In genomic region chr2:71366618-71367124, GRCm38 (mm10) we compare ENCODE assay signal across 8 mouse cellular contexts. TPM values are rescaled to one million over a fixed set of nuclear protein-coding genes. Genes with fewer than 3 reads are reported as not detected.
DNase-seq lines count a peak whose midpoint lies in the region; ATAC-seq and TF ChIP-seq lines count a peak whose summit lies in the region.

No protein-coding gene starts in this region.

- H3K27ac ChIP-seq in kidney, embryonic 16.5 days (ENCODE audit: low read length), result peak overlapping the region; percentile 87; the same call in 1 of the 2 replicates
- H3K27ac ChIP-seq in heart, embryonic 15.5 days, result peak overlapping the region; percentile 94
- H3K27ac ChIP-seq in liver, embryonic 16.5 days (ENCODE audit: low read length), result peak overlapping the region; percentile 93
- H3K27ac ChIP-seq in stomach, postnatal 0 days (replicated peaks), result no peak overlapping the region; the same call in 1 of the 2 replicates

- 0 out of 2 replicates have a peak, but pooled peaks cover 5% of the 10 kb centered on the region for H3K36me3 ChIP-seq in kidney, embryonic 16.5 days (ENCODE audit: insufficient read depth, low read length)
- no peaks in the 10 kb centered on the region; the same call in 1 of the 2 replicates for H3K36me3 ChIP-seq in heart, embryonic 15.5 days
- H3K36me3 ChIP-seq in liver, embryonic 16.5 days (ENCODE audit: control insufficient read depth, insufficient read depth), result no peaks in the 10 kb centered on the region
- no peaks in the 10 kb centered on the region for H3K36me3 ChIP-seq in stomach, postnatal 0 days (ENCODE audit: control insufficient read depth, insufficient read depth, low read length)

- TF ChIP-seq CTCF in stomach, postnatal 0 days (IDR thresholded peaks at IDR 0.05; ENCODE audit: low read depth), result no peak

- H3K9me3 ChIP-seq in kidney, embryonic 16.5 days (ENCODE audit: low read length), result no peaks in the 10 kb centered on the region
- no peaks in the 10 kb centered on the region for H3K9me3 ChIP-seq in heart, embryonic 15.5 days (replicated peaks)
- H3K9me3 ChIP-seq in liver, embryonic 16.5 days (replicated peaks; ENCODE audit: control insufficient read depth, low read length), result no peaks in the 10 kb centered on the region
- no peaks in the 10 kb centered on the region for H3K9me3 ChIP-seq in stomach, postnatal 0 days (ENCODE audit: control insufficient read depth, low read length)

- H3K4me2 ChIP-seq in kidney, embryonic 16.5 days (replicated peaks; ENCODE audit: low read depth, low read length), result peak overlapping the region; percentile 78
- peak overlapping the region; percentile 69 for H3K4me2 ChIP-seq in heart, embryonic 15.5 days
- peak overlapping the region; percentile 89 for H3K4me2 ChIP-seq in liver, embryonic 16.5 days (ENCODE audit: low read depth, low read length)
- peak overlapping the region; percentile 82 for H3K4me2 ChIP-seq in stomach, postnatal 0 days (replicated peaks; ENCODE audit: low read depth)

- peaks cover 16% of the 10 kb centered on the region for H3K4me1 ChIP-seq in kidney, embryonic 16.5 days (ENCODE audit: insufficient read depth, low read length)
- H3K4me1 ChIP-seq in heart, embryonic 15.5 days (replicated peaks), result peaks cover 22% of the 10 kb centered on the region
- H3K4me1 ChIP-seq in liver, embryonic 16.5 days (ENCODE audit: control insufficient read depth, low read depth, low read length), result peaks cover 15% of the 10 kb centered on the region
- no peaks in the 10 kb centered on the region for H3K4me1 ChIP-seq in stomach, postnatal 0 days (replicated peaks; ENCODE audit: control insufficient read depth, insufficient read depth)

- H3K4me3 ChIP-seq in kidney, embryonic 16.5 days (ENCODE audit: low read length), result peak overlapping the region; percentile 91
- peak overlapping the region; percentile 83 for H3K4me3 ChIP-seq in heart, embryonic 15.5 days
- H3K4me3 ChIP-seq in liver, embryonic 16.5 days (ENCODE audit: low read depth, low read length), result peak overlapping the region; percentile 96
- peak overlapping the region; percentile 72 for H3K4me3 ChIP-seq in stomach, postnatal 0 days (ENCODE audit: low read depth, low read length)

- 9% methylated on average over 9 of the region's 9 CpGs for WGBS in kidney, embryonic 16.5 days
- 6% methylated on average over 9 of the region's 9 CpGs for WGBS in heart, embryonic 15.5 days
- 6% methylated on average over 9 of the region's 9 CpGs for WGBS in liver, embryonic 16.5 days (ENCODE audit: insufficient replicate concordance)
- WGBS in stomach, postnatal 0 days, result 5% methylated on average over 9 of the region's 9 CpGs

- no peak for TF ChIP-seq EP300 in stomach, postnatal 0 days (optimal IDR thresholded peaks at IDR 0.05)

- no peak for DNase-seq in kidney, adult 8-10 months
- peak; percentile 14 for DNase-seq in stomach, postnatal 0 days (ENCODE audit: low spot score)
- DNase-seq in urinary bladder, adult 2 months (ENCODE audit: low spot score), result no peak
- no peak for DNase-seq in urinary bladder, postnatal 4 days (ENCODE audit: low spot score in 2 of 2)

- H3K27me3 ChIP-seq in kidney, embryonic 16.5 days (ENCODE audit: insufficient read depth, low read length), result no peaks in the 10 kb centered on the region
- no peaks in the 10 kb centered on the region for H3K27me3 ChIP-seq in heart, embryonic 15.5 days
- no peaks in the 10 kb centered on the region for H3K27me3 ChIP-seq in liver, embryonic 16.5 days (ENCODE audit: control insufficient read depth, insufficient read depth, low read depth, low read length)
- H3K27me3 ChIP-seq in stomach, postnatal 0 days (ENCODE audit: control insufficient read depth, insufficient read depth, low read length), result no peaks in the 10 kb centered on the region

- ATAC-seq in kidney, embryonic 16.5 days (ENCODE audit: low FRiP score, low TSS enrichment), result no peak
- peak; percentile 60 for ATAC-seq in activated CD4-positive, CD25-positive, alpha-beta regulatory T cell, adult 4 months
- no peak for ATAC-seq in heart, embryonic 15.5 days (replicated peaks; ENCODE audit: insufficient number of reproducible peaks, insufficient read depth, low FRiP score, low read depth)
- ATAC-seq in liver, embryonic 16.5 days (ENCODE audit: low read depth), result no peak
- 0 out of 2 replicates have a peak, but pooled peaks have one; percentile 10 for ATAC-seq in stomach, postnatal 0 days (ENCODE audit: low FRiP score, low TSS enrichment)

- H3K9ac ChIP-seq in kidney, embryonic 16.5 days (replicated peaks; ENCODE audit: low read length), result peak overlapping the region; percentile 81
- H3K9ac ChIP-seq in heart, embryonic 15.5 days, result peak overlapping the region; percentile 84
- H3K9ac ChIP-seq in liver, embryonic 16.5 days (ENCODE audit: low read depth, low read length), result peak overlapping the region; percentile 91
- H3K9ac ChIP-seq in stomach, postnatal 0 days (ENCODE audit: low read length), result peak overlapping the region; percentile 76

RNA-seq across cellular contexts. Expression of gene Slc25a12, which starts 0.9 kb away (rescaled TPM):
- 50.3 and 53.3 TPM in 2 replicates for polyA plus RNA-seq in kidney, embryonic 16.5 days (2015; fragmentation: Nextera tagmentation; extraction: Ambion mirVana)
- polyA plus RNA-seq in activated CD4-positive, CD25-positive, alpha-beta regulatory T cell, adult 4 months (2017; shearing (Covaris generic)), result 10 to 100 TPM; 56.8 to 60.5 TPM
- 103 and 107 TPM in 2 replicates for polyA plus RNA-seq in heart, embryonic 15.5 days (2015; fragmentation: Nextera tagmentation; extraction: Ambion mirVana)
- 22.6 and 24.4 TPM in 2 replicates for polyA plus RNA-seq in liver, embryonic 16.5 days (2015; fragmentation: Nextera tagmentation; extraction: Ambion mirVana)
- polyA plus RNA-seq in stomach, postnatal 0 days (2015; fragmentation: Nextera tagmentation; extraction: Ambion mirVana), result 28.0 and 31.2 TPM in 2 replicates
- polyA plus RNA-seq in urinary bladder, adult 2 months (2012; rRNA removed), result 38.7 and 47.0 TPM in 2 replicates

RNA-seq across cellular contexts. Expression of gene Hat1, which starts 22.1 kb away (rescaled TPM):
- polyA plus RNA-seq in kidney, embryonic 16.5 days (2015; fragmentation: Nextera tagmentation; extraction: Ambion mirVana), result 129 and 134 TPM in 2 replicates
- polyA plus RNA-seq in activated CD4-positive, CD25-positive, alpha-beta regulatory T cell, adult 4 months (2017; shearing (Covaris generic)), result 10 to 100 TPM; 66.8 to 77.4 TPM
- polyA plus RNA-seq in heart, embryonic 15.5 days (2015; fragmentation: Nextera tagmentation; extraction: Ambion mirVana), result 98.7 and 104 TPM in 2 replicates
- 79.8 and 95.7 TPM in 2 replicates for polyA plus RNA-seq in liver, embryonic 16.5 days (2015; fragmentation: Nextera tagmentation; extraction: Ambion mirVana)
- polyA plus RNA-seq in stomach, postnatal 0 days (2015; fragmentation: Nextera tagmentation; extraction: Ambion mirVana), result 49.9 and 50.8 TPM in 2 replicates
- 23.0 and 29.0 TPM in 2 replicates for polyA plus RNA-seq in urinary bladder, adult 2 months (2012; rRNA removed)

Comparison
In these comparisons a context has a peak if more than half of its experiments do, and no peak if none do; other contexts are left out.
1. ATAC-seq: peak in activated CD4-positive, CD25-positive, alpha-beta regulatory T cell, adult 4 months (single experiment) and stomach, postnatal 0 days (single experiment); none in kidney, embryonic 16.5 days (single experiment), heart, embryonic 15.5 days (single experiment) and liver, embryonic 16.5 days (single experiment).
2. Peak in every context shown above with its lines, with median percentiles within 50 percentile points of each other: H3K4me2 ChIP-seq, H3K4me3 ChIP-seq and H3K9ac ChIP-seq.